Mouse (Mus musculus) cortical plate, adult 2 months (tissue): Measurements from ENCODE around the gene Epb41l3. TPM values are rescaled to one million over a fixed set of nuclear protein-coding genes. Genes with fewer than 3 reads are reported as not detected.
A peak's percentile ranks its signal among the peaks of the same experiment; 100 is the strongest.
"Not testable (repeated sequence)": the region's sequence is repeated elsewhere in the genome, so short reads cannot be mapped to it uniquely, and the experiment has no call there.

ENCODE experiments used
- H3K27ac ChIP-seq: fragments of 200-500 bp; 2 replicates; pipeline ENCODE4 v1.5.1; 2012; ENCODE audit warnings: low read length, control low read depth, inconsistent platforms; ENCODE audit not compliant: insufficient read depth
- H3K4me1 ChIP-seq: fragments of 200-500 bp; 2 replicates; pipeline ENCODE4 v1.6.1; 2011; ENCODE audit warnings: low read length; ENCODE audit not compliant: control insufficient read depth, insufficient read depth
- H3K4me3 ChIP-seq: fragments of 200-500 bp; 2 replicates; pipeline ENCODE4 v1.5.1; 2011; ENCODE audit warnings: mild to moderate bottlenecking, low read length, control low read depth; ENCODE audit not compliant: insufficient read depth
- CTCF ChIP-seq: fragments of 200-500 bp; IDR thresholded peaks from 2 replicates; pipeline ENCODE4 v1.5.1; 2011; ENCODE audit warnings: mild to moderate bottlenecking, control low read depth, low read length; ENCODE audit not compliant: insufficient read depth; ENCODE audit errors: extremely low read depth
- POLR2A ChIP-seq: fragments of 200-500 bp; IDR thresholded peaks from 2 replicates; pipeline ENCODE4 v1.6.1; 2011; ENCODE audit warnings: mild to moderate bottlenecking, low read length, control low read depth; ENCODE audit not compliant: insufficient read depth; ENCODE audit errors: extremely low read depth
- polyA plus RNA-seq: library from polyadenylated mRNA; depleted of rRNA; stranded (reverse); fragments of >200 nt; gene quantifications from 2 replicates; pipeline ENCODE4 v1.2.3, GENCODE M21; 2012

Gene Epb41l3
- polyA plus RNA-seq, 1 experiment, result 124 TPM

- Histone ChIP-seq H3K27ac (no peak overlapping the region), H3K4me3 (no peak overlapping the region), H3K4me1 (no peaks in the 10 kb centered on the region)
- TF ChIP-seq POLR2A (no peak), CTCF (no peak)
These were observed 30.4 kb downstream of the Epb41l3 start for GRCm38 (mm10) chr17:69105799-69106401.

- Histone ChIP-seq H3K4me3 (no peak overlapping the region), H3K4me1 (no peaks in the 10 kb centered on the region), H3K27ac (no peak overlapping the region)
- TF ChIP-seq POLR2A (no peak), CTCF (peak; percentile 29; the same call in 1 of the 2 replicates)
These were observed 33.7 kb downstream of the Epb41l3 start for GRCm38 (mm10) chr17:69109216-69109615.

- no peak for TF ChIP-seq CTCF
- no peak overlapping the region for H3K27ac ChIP-seq
- H3K4me3 ChIP-seq, result no peak overlapping the region
- H3K4me1 ChIP-seq, result no peaks in the 10 kb centered on the region
These were observed 36.7 kb downstream of the Epb41l3 start for GRCm38 (mm10) chr17:69112232-69112631.

- Histone ChIP-seq H3K4me1 (no peaks in the 10 kb centered on the region), H3K27ac (no peak overlapping the region), H3K4me3 (no peak overlapping the region)
- TF ChIP-seq CTCF (no peak), POLR2A (no peak)
These were observed 43.7 kb downstream of the Epb41l3 start for GRCm38 (mm10) chr17:69119183-69119582.

- Histone ChIP-seq H3K4me3 (0 out of 2 replicates have a peak overlapping the region, but pooled peaks have one; percentile 7), H3K27ac (no peak overlapping the region)
These were observed 45.3 kb downstream of the Epb41l3 start for GRCm38 (mm10) chr17:69120533-69121358.

GRCm38 (mm10) chr17:69122403-69122802 is 46.9 kb downstream of the Epb41l3 start:
- H3K4me3 ChIP-seq, H3K4me1 ChIP-seq, H3K27ac ChIP-seq: not testable (repeated sequence)

More at GRCm38 (mm10) chr17:69120533-69121358, 45.3 kb downstream of the Epb41l3 start:
- TF ChIP-seq POLR2A (no peak), CTCF (no peak)
- H3K4me1 ChIP-seq, result no peaks in the 10 kb centered on the region

GRCm38 (mm10) chr17:69127436-69127835 is 52.0 kb downstream of the Epb41l3 start:
- no peak overlapping the region for H3K27ac ChIP-seq
- TF ChIP-seq POLR2A (no peak), CTCF (no peak)
- no peak overlapping the region for H3K4me3 ChIP-seq
- peaks cover 2% of the 10 kb centered on the region; the same call in 1 of the 2 replicates for H3K4me1 ChIP-seq

- Histone ChIP-seq H3K27ac (no peak overlapping the region), H3K4me3 (no peak overlapping the region), H3K4me1 (peaks cover 2% of the 10 kb centered on the region; the same call in 1 of the 2 replicates)
- TF ChIP-seq POLR2A (no peak), CTCF (no peak)
These were observed 52.5 kb downstream of the Epb41l3 start for GRCm38 (mm10) chr17:69127981-69128380.

GRCm38 (mm10) chr17:69129434-69129833 is 54.0 kb downstream of the Epb41l3 start:
- H3K27ac ChIP-seq, result no peak overlapping the region
- TF ChIP-seq POLR2A (no peak), CTCF (no peak)
- H3K4me3 ChIP-seq, result no peak overlapping the region
- H3K4me1 ChIP-seq, result peaks cover 2% of the 10 kb centered on the region; the same call in 1 of the 2 replicates

GRCm38 (mm10) chr17:69143017-69143416 is 67.5 kb downstream of the Epb41l3 start:
- TF ChIP-seq CTCF (no peak), POLR2A (no peak)
- Histone ChIP-seq H3K27ac (no peak overlapping the region), H3K4me3 (no peak overlapping the region), H3K4me1 (peaks cover 1% of the 10 kb centered on the region; the same call in 1 of the 2 replicates)
